Mouse (Mus musculus) midbrain, embryonic 12.5 days (tissue): ENCODE measurements at regions not wholly inside any gene's neighbourhood (a gene's known extent, or its start where the extent isn't known, plus 50 kb on each side); places are given as distances from the start of the nearest gene placed in this dataset.
"Not testable (repeated sequence)": the region's sequence is repeated elsewhere in the genome, so short reads cannot be mapped to it uniquely, and the experiment has no call there.

ENCODE experiments used
- ATAC-seq: fragments of 200-750 bp; cut with Nextera tagmentation; 2 replicates; pipeline ENCODE4 v1.8.0; 2017; ENCODE audit warnings: low read depth, moderate TSS enrichment, moderate library complexity; ENCODE audit not compliant: low FRiP score
- H3K27ac ChIP-seq: fragments of 300-500 bp; sonication (generic); replicated peaks from 2 replicates; pipeline ENCODE4 v1.5.1; 2016; ENCODE audit warnings: mild to moderate bottlenecking
- H3K27me3 ChIP-seq: fragments of 300-500 bp; sonication (generic); 2 replicates; pipeline ENCODE4 v1.6.1; 2016; ENCODE audit warnings: mild to moderate bottlenecking
- H3K36me3 ChIP-seq: fragments of 300-500 bp; sonication (generic); 2 replicates; pipeline ENCODE4 v1.6.1; 2016
- H3K4me1 ChIP-seq: fragments of 300-500 bp; sonication (generic); 2 replicates; pipeline ENCODE4 v1.6.1; 2016
- H3K4me2 ChIP-seq: fragments of 300-500 bp; sonication (generic); replicated peaks from 2 replicates; pipeline ENCODE4 v1.6.1; 2016; ENCODE audit warnings: mild to moderate bottlenecking, moderate library complexity
- H3K4me3 ChIP-seq: fragments of 300-500 bp; sonication (generic); 2 replicates; pipeline ENCODE4 v1.5.1; 2016; ENCODE audit warnings: mild to moderate bottlenecking
- H3K9ac ChIP-seq: fragments of 300-500 bp; sonication (generic); replicated peaks from 2 replicates; pipeline ENCODE4 v1.6.1; 2016; ENCODE audit warnings: mild to moderate bottlenecking, moderate library complexity
- H3K9me3 ChIP-seq: fragments of 300-500 bp; sonication (generic); 2 replicates; pipeline ENCODE4 v1.6.1; 2016; ENCODE audit warnings: mild to moderate bottlenecking
- WGBS: fragments of 180-500 bp; shearing (Covaris S2); methylation state at CpG from one replicate; pipeline ENCODE4 v1.1.7; 2016; 5-methylcytosine and 5-hydroxymethylcytosine counted together

DNA sequence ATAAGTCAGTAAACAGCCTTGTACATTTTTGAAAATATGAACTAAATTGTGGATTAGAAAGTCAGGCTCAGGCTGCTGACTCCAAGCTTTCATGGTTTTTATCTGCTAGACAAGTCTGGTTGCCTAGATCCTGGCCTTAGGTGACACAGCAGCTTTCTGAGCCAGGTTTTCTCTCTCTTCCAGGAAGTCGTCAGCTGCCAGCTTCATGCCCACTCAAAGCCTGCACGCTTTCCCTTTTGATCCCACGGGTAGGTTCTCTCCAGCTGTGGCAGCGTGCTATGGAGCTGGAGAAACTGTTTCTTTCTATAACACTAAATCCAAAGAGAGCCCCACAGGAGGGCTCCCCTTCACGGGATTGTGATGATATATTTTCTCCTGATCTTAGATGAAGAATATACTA is 426.7 kb upstream of the Pou3f2 start:
- Histone ChIP-seq H3K36me3 (no peaks in the 10 kb centered on the region), H3K9ac (no peak overlapping the region), H3K27me3 (no peaks in the 10 kb centered on the region), H3K27ac (no peak overlapping the region), H3K4me3 (no peak overlapping the region), H3K4me2 (no peak overlapping the region), H3K9me3 (no peaks in the 10 kb centered on the region), H3K4me1 (no peaks in the 10 kb centered on the region)
- ATAC-seq, result no peak
- WGBS, result 54% methylated on average over 5 of the region's 5 CpGs

DNA sequence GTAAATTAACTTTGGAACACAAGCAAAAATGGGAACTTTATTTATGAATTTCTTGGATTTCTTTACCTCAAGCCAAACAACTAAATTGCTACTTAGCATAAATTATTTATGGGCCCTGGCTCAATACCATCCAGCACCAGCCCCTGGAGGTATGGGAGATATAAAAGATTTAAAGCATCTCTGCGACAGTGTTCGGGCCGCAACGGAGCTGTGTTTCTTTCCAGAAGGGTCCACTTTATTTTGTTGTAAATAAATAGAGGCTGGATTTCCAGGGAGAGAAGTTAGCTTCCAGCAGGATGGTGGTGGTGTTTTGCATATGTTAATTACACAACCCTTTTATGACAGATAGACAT is 404.5 kb upstream of the Pou3f2 start:
- WGBS, result 83% methylated on average over 4 of the region's 4 CpGs
- ATAC-seq, result peak; percentile 52; the same call in 1 of the 2 replicates
- H3K27me3 ChIP-seq, result no peaks in the 10 kb centered on the region

DNA sequence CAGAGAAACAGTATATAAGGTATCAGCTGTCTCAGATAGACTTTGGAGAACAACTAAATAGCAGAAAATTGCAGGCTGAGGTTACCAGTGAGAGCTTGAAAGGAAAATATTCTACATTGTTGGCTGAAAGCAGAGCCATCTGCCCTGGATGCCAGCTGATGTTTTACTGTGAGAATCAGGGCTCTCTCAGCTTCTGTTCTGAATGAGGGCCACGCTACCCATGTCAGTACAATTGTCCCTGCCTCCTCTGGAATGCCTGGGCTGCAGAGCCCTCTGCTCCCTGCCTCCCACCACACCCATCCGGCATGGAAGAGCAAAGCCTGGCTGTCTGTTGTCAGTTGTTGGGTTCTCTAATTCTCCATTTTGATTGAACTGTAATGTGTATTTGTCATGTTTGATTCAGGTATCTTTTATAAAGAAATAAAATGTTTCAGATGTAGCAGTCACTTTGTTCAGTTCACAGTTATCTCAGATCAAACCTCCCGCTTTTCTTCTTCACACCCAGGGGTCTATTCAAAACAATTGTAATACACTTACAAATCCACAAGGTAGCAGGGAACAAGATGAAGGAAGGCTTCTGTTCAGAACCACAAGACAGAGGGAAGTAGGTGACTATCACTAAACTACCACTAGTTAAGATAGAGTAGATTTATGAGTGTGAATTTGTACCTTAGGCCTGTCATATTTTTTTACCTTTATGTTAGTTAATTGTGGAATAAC is 404.0 kb upstream of the Pou3f2 start:
- H3K9me3 ChIP-seq, result no peaks in the 10 kb centered on the region
- WGBS, result 34% methylated on average over 3 of the region's 3 CpGs
- ATAC-seq, result peak; percentile 80; the same call in 1 of the 2 replicates
- peak overlapping the region; percentile 55 for H3K27ac ChIP-seq
- H3K4me1 ChIP-seq, result no peaks in the 10 kb centered on the region; the same call in 1 of the 2 replicates
- H3K27me3 ChIP-seq, result no peaks in the 10 kb centered on the region
- no peak overlapping the region for H3K4me2 ChIP-seq
- H3K36me3 ChIP-seq, result no peaks in the 10 kb centered on the region
- no peak overlapping the region for H3K4me3 ChIP-seq
- no peak overlapping the region for H3K9ac ChIP-seq

More for the DNA sequence above, 404.5 kb upstream of the Pou3f2 start:
- Histone ChIP-seq H3K27ac (no peak overlapping the region), H3K36me3 (no peaks in the 10 kb centered on the region), H3K4me1 (no peaks in the 10 kb centered on the region; the same call in 1 of the 2 replicates), H3K9ac (no peak overlapping the region), H3K9me3 (no peaks in the 10 kb centered on the region), H3K4me2 (no peak overlapping the region), H3K4me3 (no peak overlapping the region)

DNA sequence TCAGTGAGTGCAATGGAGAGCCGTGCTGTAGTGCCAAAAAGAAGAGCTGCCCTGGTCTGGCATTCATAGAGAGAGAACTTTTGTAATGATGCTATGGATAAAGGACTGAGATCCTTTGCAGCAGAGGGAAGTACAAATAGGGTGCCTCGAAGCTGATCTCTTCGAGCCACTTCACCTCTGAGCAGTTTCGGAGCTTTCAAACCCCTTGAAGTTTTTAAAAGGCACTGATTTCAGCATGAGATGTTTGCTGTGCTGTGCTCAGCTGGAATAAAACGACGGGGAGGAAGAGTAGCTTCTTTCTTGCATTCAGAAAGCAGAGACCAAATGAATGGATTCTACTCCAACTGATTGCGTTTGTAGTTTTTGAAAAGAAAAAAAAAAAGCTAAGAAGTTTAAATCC is 392.5 kb upstream of the Pou3f2 start:
- 0 out of 2 replicates have a peak overlapping the region, but pooled peaks have one; percentile 35 for H3K27ac ChIP-seq
- ATAC-seq, result peak; percentile 56; the same call in 1 of the 2 replicates
- WGBS, result 9% methylated on average over 7 of the region's 7 CpGs
- no peaks in the 10 kb centered on the region for H3K27me3 ChIP-seq
- no peak overlapping the region for H3K4me3 ChIP-seq
- no peak overlapping the region for H3K9ac ChIP-seq
- H3K4me1 ChIP-seq, result no peaks in the 10 kb centered on the region
- H3K36me3 ChIP-seq, result no peaks in the 10 kb centered on the region
- H3K4me2 ChIP-seq, result no peak overlapping the region
- H3K9me3 ChIP-seq, result no peaks in the 10 kb centered on the region

DNA sequence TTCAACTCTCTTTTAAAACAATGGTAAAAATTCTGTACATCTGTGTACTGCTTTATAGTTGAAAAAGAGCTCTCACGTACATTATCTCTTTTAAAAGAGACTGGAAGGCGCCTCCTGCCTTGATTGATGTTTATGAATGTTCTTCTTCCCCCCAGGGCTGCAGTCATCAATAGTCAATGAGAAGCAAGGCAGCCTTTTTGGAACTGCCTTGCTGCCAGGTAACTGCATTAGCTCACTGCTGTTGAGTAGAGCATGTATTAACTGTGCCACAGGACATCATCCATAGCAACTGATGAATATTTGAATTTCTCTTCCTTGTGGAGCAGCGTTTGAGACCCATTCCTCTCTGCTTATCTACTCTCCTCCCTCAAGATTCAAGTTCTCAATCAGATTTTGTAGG is 387.2 kb upstream of the Pou3f2 start:
- no peak overlapping the region for H3K4me2 ChIP-seq
- WGBS, result 77% methylated on average over 3 of the region's 3 CpGs
- H3K4me1 ChIP-seq, result no peaks in the 10 kb centered on the region
- H3K9me3 ChIP-seq, result no peaks in the 10 kb centered on the region
- H3K9ac ChIP-seq, result no peak overlapping the region
- H3K4me3 ChIP-seq, result no peak overlapping the region
- no peak for ATAC-seq
- H3K27me3 ChIP-seq, result no peaks in the 10 kb centered on the region
- no peak overlapping the region for H3K27ac ChIP-seq
- H3K36me3 ChIP-seq, result no peaks in the 10 kb centered on the region

DNA sequence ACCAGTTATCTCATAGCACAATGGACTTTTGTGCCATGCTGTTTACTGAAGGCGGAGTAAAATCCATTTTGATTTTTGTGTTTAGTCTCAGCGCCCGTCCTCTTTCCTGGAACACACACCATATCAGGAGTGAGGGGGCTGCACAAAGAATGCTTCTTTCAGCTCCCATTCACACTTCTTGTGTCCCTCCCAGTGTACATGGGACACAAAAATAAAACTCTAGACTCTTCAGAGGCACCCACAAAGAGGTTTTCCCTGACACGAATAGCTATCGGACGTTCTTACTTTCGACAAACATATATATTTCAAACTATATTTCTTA is 347.9 kb upstream of the Pou3f2 start:
- Histone ChIP-seq H3K27ac (peak overlapping the region; percentile 92), H3K27me3 (no peaks in the 10 kb centered on the region), H3K36me3 (no peaks in the 10 kb centered on the region), H3K9ac (no peak overlapping the region; the same call in 1 of the 2 replicates), H3K4me1 (peaks cover 16% of the 10 kb centered on the region), H3K4me3 (peak overlapping the region; percentile 29), H3K9me3 (no peaks in the 10 kb centered on the region), H3K4me2 (peak overlapping the region; percentile 47)
- 15% methylated on average over 7 of the region's 7 CpGs for WGBS
- ATAC-seq, result no peak

DNA sequence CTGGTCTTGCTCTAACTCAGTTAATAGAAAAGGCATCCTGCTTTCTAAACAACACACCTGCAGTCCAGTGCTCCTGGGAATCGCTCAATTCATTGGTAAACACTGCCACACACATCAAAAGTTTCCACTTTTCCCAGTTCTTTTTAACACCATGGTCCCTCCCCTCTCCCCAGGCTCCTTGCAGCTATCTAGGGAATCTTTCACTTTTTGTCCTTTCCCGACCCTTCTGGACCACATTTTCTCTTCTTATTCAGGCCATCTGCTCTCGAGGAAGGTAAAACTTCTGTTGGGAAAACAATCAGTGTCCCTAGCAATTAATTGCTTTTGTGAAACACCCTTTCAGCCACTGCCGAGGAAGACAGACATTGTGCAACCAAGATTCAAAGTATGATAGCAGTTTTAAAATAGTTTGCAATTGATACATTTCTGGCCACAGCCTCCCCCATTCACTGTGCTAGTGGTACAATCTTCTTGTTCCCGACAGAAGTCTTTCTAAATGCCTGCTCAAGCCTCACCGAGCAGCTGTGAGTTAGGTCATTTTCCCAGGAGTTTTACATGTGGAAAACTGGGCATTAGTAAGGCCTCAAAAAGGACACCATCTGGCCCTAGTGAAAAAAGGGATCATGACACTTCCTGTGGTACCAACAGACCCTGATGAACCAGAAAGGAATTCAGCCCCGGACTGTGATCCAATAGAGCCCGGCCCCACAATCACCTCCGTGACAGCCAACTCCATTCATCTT is 347.4 kb upstream of the Pou3f2 start:
- Histone ChIP-seq H3K27ac (peak overlapping the region; percentile 92), H3K4me2 (peak overlapping the region; percentile 47), H3K36me3 (no peaks in the 10 kb centered on the region), H3K27me3 (no peaks in the 10 kb centered on the region), H3K9ac (peak overlapping the region; percentile 21; the same call in 1 of the 2 replicates), H3K4me3 (peak overlapping the region; percentile 29), H3K4me1 (peaks cover 16% of the 10 kb centered on the region), H3K9me3 (no peaks in the 10 kb centered on the region)
- ATAC-seq, result peak; percentile 87
- WGBS, result 3% methylated on average over 9 of the region's 9 CpGs

DNA sequence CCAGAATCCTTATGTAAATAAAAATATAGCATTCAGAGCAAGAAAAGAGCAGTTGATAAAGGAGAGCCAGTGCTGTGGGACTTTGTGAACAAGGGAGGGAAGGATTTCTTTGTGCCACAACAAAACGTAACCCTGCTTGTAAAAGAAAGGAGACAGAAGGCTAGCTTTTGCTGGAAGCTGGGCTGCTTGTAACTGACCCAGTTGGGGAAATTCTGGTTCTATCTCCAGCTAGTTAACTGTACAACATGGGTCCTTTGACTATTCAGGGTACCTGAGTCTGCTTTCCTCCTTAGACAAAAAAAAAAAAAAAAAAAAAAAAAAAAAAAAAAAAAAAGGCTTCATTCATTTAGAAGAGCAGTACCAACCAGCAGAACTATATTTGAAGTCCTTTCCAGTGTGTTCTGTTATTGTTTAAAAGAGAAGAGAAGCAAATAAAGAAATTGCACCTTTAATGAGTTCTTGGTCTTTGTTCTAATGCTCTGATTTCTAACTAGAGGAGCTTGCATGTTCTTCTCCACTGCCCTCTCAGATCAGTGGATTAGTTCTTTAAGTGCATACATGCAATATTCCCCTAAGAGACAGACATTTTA is 345.8 kb upstream of the Pou3f2 start:
- H3K27me3 ChIP-seq, result no peaks in the 10 kb centered on the region
- H3K4me1 ChIP-seq, result peaks cover 16% of the 10 kb centered on the region
- peak overlapping the region; percentile 92 for H3K27ac ChIP-seq
- H3K36me3 ChIP-seq, result no peaks in the 10 kb centered on the region
- no peak overlapping the region for H3K4me3 ChIP-seq
- no peak for ATAC-seq
- peak overlapping the region; percentile 47 for H3K4me2 ChIP-seq
- H3K9ac ChIP-seq, result no peak overlapping the region
- 8% methylated on average over 1 of the region's 1 CpGs for WGBS
- no peaks in the 10 kb centered on the region for H3K9me3 ChIP-seq

DNA sequence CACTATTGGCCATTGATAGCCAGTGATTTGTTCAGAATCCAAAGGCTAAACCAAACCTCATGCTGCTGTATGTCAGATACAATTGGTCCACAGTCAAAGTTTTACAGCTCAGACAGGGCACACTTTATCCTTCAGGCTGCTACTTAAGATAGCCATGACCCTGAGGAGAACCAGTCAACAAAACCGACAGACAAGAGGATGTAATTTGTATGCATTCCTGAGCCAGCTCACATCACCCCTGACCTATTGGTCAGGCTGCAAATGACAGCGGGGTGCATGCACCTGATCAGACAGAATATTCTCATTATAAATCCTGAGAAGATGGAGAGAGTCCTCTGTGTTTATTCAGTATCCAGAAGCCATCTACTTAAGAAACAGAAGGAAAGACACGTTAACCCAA is 315.5 kb upstream of the Pou3f2 start:
- H3K4me3 ChIP-seq, result no peak overlapping the region
- H3K27ac ChIP-seq, result no peak overlapping the region; the same call in 1 of the 2 replicates
- peaks cover 4% of the 10 kb centered on the region; the same call in 1 of the 2 replicates for H3K4me1 ChIP-seq
- WGBS, result 14% methylated on average over 3 of the region's 3 CpGs
- H3K27me3 ChIP-seq, result no peaks in the 10 kb centered on the region
- H3K36me3 ChIP-seq, result no peaks in the 10 kb centered on the region
- no peak overlapping the region for H3K4me2 ChIP-seq
- peak; percentile 27; the same call in 1 of the 2 replicates for ATAC-seq
- no peak overlapping the region for H3K9ac ChIP-seq
- no peaks in the 10 kb centered on the region for H3K9me3 ChIP-seq

DNA sequence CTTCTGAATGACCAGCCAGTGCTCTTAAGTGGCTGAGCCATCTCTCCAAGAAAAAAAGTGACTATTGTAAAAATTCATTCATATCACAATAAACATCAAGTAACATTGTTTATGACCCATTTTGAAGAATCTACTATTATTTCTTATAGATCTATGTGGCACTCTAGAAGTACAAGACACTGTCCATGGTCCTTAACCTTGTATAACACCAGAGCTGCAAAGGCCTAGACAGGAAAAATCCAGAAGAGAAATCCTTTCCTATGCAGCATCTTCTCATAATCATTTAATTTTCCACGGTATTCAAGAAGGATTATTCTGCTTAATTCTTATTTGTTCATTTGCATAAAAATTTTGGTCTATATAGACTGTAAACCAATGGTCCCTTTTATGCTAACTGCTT is 304.7 kb upstream of the Pou3f2 start:
- Histone ChIP-seq H3K4me2 (no peak overlapping the region), H3K4me1 (no peaks in the 10 kb centered on the region), H3K4me3 (no peak overlapping the region), H3K9ac (no peak overlapping the region), H3K27me3 (no peaks in the 10 kb centered on the region), H3K9me3 (no peaks in the 10 kb centered on the region), H3K36me3 (no peaks in the 10 kb centered on the region), H3K27ac (no peak overlapping the region)
- 71% methylated on average over 1 of the region's 1 CpGs for WGBS
- ATAC-seq, result no peak

DNA sequence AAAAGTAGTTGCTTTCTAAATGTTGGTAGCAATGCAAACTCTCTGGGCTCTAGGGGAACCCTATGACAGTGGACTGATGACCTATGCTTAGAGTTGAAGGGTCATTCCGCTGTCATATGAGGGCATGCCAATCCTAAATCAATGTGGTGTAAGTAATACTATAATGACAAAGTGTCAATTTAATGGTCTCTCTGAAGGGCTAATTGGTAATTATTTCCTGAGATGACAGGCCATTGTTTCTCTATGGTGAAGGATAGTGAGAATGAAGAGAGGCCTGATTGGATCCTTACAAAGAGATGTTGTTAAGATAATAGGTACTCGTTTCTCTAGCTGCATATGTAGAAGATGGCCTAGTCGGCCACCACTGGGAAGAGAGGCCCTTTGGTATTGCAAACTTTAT is 299.7 kb upstream of the Pou3f2 start:
- Histone ChIP-seq H3K27me3 (no peaks in the 10 kb centered on the region), H3K4me1 (no peaks in the 10 kb centered on the region), H3K36me3 (no peaks in the 10 kb centered on the region), H3K4me2 (no peak overlapping the region), H3K4me3 (no peak overlapping the region), H3K27ac (no peak overlapping the region), H3K9ac (no peak overlapping the region), H3K9me3 (no peaks in the 10 kb centered on the region)
- WGBS, result 79% methylated on average over 3 of the region's 3 CpGs
- no peak for ATAC-seq

DNA sequence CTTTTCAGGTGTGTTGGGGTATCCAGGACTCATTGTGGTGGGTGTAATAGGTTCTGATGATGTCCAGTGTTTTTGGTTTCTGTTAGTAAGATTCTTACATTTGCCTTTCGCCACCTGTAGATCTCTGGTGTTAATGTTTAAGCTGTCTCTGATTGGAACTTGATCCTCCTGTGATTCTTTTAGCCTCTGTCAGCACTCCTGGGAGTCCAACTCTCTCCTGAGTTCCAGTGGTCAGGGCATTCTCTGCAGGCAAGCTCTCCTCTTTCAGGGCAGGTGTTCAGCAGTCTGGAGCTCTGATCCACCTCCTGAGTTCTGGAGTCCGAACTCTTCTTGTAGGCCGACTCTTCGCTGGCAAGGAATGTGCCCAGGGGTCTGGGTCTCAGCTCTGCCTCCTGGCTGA is 274.9 kb upstream of the Pou3f2 start:
- H3K27me3 ChIP-seq, H3K4me1 ChIP-seq, H3K4me2 ChIP-seq, H3K9me3 ChIP-seq, H3K27ac ChIP-seq, H3K4me3 ChIP-seq, H3K36me3 ChIP-seq, ATAC-seq, H3K9ac ChIP-seq: not testable (repeated sequence)
- WGBS, result 95% methylated on average over 4 of the region's 4 CpGs
